Mouse (Mus musculus) ES-E14 (cell line): ENCODE data around the gene 4930474N05Rik. TPM values are rescaled to one million over a fixed set of nuclear protein-coding genes. Genes with fewer than 3 reads are reported as not detected.

Experiments used
- DNase-seq: peaks from one replicate; pipeline ENCODE4 v3.0.0-alpha.2; 2013; ENCODE audit warnings: low read depth, low spot score
- H3K27ac ChIP-seq: 2 replicates; pipeline ENCODE4 v1.5.1; 2012; ENCODE audit warnings: low read depth, mild to moderate bottlenecking, low read length, moderate library complexity, mixed read lengths; ENCODE audit not compliant: poor library complexity, insufficient read depth, severe bottlenecking
- H3K36me3 ChIP-seq: 2 replicates; pipeline ENCODE4 v1.6.1; 2012; ENCODE audit warnings: mild to moderate bottlenecking, low read length, moderate library complexity, mixed read lengths; ENCODE audit not compliant: control insufficient read depth, poor library complexity, insufficient read depth, severe bottlenecking
- H3K4me1 ChIP-seq, 2 experiments: fragments of 150-350 bp in 1 of 2; sonication (generic) in 1 of 2; 2 replicates each; pipeline ENCODE4 v1.6.1; 2012; ENCODE audit warnings: low read length in 2 of 2, mild to moderate bottlenecking in 1 of 2, mixed read lengths in 1 of 2; ENCODE audit not compliant: control insufficient read depth in 2 of 2, insufficient read depth in 2 of 2, poor library complexity in 1 of 2
- H3K4me3 ChIP-seq, 2 experiments: fragments of 150-350 bp in 1 of 2; sonication (generic) in 1 of 2; 2 replicates each; pipeline ENCODE4 v1.5.1; 2012; ENCODE audit warnings: low read length in 2 of 2, low read depth in 1 of 2, mild to moderate bottlenecking in 1 of 2, mixed read lengths in 1 of 2; ENCODE audit not compliant: insufficient read depth in 1 of 2, poor library complexity in 1 of 2, severe bottlenecking in 1 of 2
- H3K9ac ChIP-seq: 2 replicates; pipeline ENCODE4 v1.6.1; 2012; ENCODE audit warnings: low read depth, mild to moderate bottlenecking, low read length, mixed read lengths; ENCODE audit not compliant: poor library complexity, insufficient read depth, severe bottlenecking
- H3K9me3 ChIP-seq: fragments of 150-350 bp; sonication (generic); 2 replicates; pipeline ENCODE4 v1.6.1; 2012; ENCODE audit warnings: low read depth, mild to moderate bottlenecking, low read length; ENCODE audit not compliant: control insufficient read depth, insufficient read depth
- CHD2 ChIP-seq: IDR thresholded peaks from 2 replicates; pipeline ENCODE4 v1.6.1; 2014; ENCODE audit warnings: mild to moderate bottlenecking, low read depth, low read length, inconsistent platforms
- HCFC1 ChIP-seq: IDR thresholded peaks from 2 replicates; pipeline ENCODE4 v1.6.1; 2012; ENCODE audit warnings: low read length, inconsistent platforms, borderline replicate concordance; ENCODE audit not compliant: insufficient read depth
- MAFK ChIP-seq: IDR thresholded peaks from 2 replicates; pipeline ENCODE4 v1.6.1; 2014; ENCODE audit warnings: mild to moderate bottlenecking, low read depth, low read length, inconsistent platforms; ENCODE audit not compliant: insufficient read depth
- ZC3H11A ChIP-seq: IDR thresholded peaks from 2 replicates; pipeline ENCODE4 v1.6.1; 2012; ENCODE audit warnings: low read depth, mild to moderate bottlenecking, inconsistent platforms, low read length, borderline replicate concordance
- ZNF384 ChIP-seq: IDR thresholded peaks from 2 replicates; pipeline ENCODE4 v1.6.1; 2012; ENCODE audit warnings: low read depth, low read length, inconsistent platforms
- in situ Hi-C, 2 experiments: fragments of 600-800 bp; cut with MboI; formaldehyde crosslinking; loops; one replicate each; pipeline ENCODE4 v1.15.1; 2025; ENCODE audit warnings: low sequenced_read_pairs in 2 of 2, inconsistent platforms in 1 of 2; ENCODE audit not compliant: unreplicated experiment in 2 of 2
- total RNA-seq: library from RNA; depleted of rRNA; stranded (reverse); fragments of 300-350 nt; gene quantifications from 2 replicates; pipeline ENCODE4 v1.2.3, GENCODE M21; 2012; rRNA removed

4930474N05Rik gene
- total RNA-seq = not detected in 2 replicates

- Histone ChIP-seq H3K9ac (no peak within 1 kb of the TSS), H3K27ac (no peak within 1 kb of the TSS), H3K36me3 (no peaks in the 10 kb centered on the region), H3K4me1 (no peaks in the 10 kb centered on the region), H3K9me3 (no peaks in the 10 kb centered on the region), H3K4me3 (no peak within 1 kb of the TSS)
- in situ Hi-C loops = no loop called here
- TF ChIP-seq ZNF384 (no peak), ZC3H11A (no peak), MAFK (no peak), CHD2 (no peak), HCFC1 (no peak)
- DNase-seq = no peak
Observed at GRCm38 (mm10) chr14:36094617-36095016, at the start of gene 4930474N05Rik. Gene 4930474N05Rik, plus strand, starts transcription at chr14:36094917.

GRCm38 (mm10) chr14:36048746-36049391 lies 45.8 kb upstream of the 4930474N05Rik start:
- in situ Hi-C loops = no loop called here
- Histone ChIP-seq H3K9me3 (no peaks in the 10 kb centered on the region), H3K4me1 (no peaks in the 10 kb centered on the region), H3K4me3 (no peak overlapping the region), H3K36me3 (no peaks in the 10 kb centered on the region), H3K9ac (no peak overlapping the region), H3K27ac (no peak overlapping the region)
- no peak for DNase-seq
- TF ChIP-seq CHD2 (no peak), ZC3H11A (no peak), HCFC1 (no peak), MAFK (no peak), ZNF384 (no peak)

GRCm38 (mm10) chr14:36053281-36053680 lies 41.4 kb upstream of the 4930474N05Rik start:
- Histone ChIP-seq H3K4me3 (no peak overlapping the region), H3K9me3 (no peaks in the 10 kb centered on the region), H3K4me1 (no peaks in the 10 kb centered on the region), H3K9ac (no peak overlapping the region), H3K36me3 (no peaks in the 10 kb centered on the region), H3K27ac (no peak overlapping the region)
- TF ChIP-seq CHD2 (no peak), ZC3H11A (no peak), MAFK (no peak), ZNF384 (no peak), HCFC1 (no peak)
- in situ Hi-C loops = no loop called here
- DNase-seq = no peak

- no peak for DNase-seq
- Histone ChIP-seq H3K9me3 (no peaks in the 10 kb centered on the region), H3K4me1 (peaks cover 0 to 3% of the 10 kb centered on the region in 2 experiments; a peak in 1 of 4 replicates), H3K4me3 (no peak overlapping the region), H3K36me3 (no peaks in the 10 kb centered on the region), H3K27ac (no peak overlapping the region), H3K9ac (no peak overlapping the region)
- in situ Hi-C loops = no loop called here
- no peak for TF ChIP-seq MAFK
- TF ChIP-seq HCFC1 = no peak
- TF ChIP-seq ZNF384 = no peak
- TF ChIP-seq ZC3H11A = no peak
- TF ChIP-seq CHD2 = no peak
Observed at GRCm38 (mm10) chr14:36098528-36098927, 3.8 kb downstream of the 4930474N05Rik start.
